Mouse (Mus musculus) forebrain, embryonic 16.5 days (tissue): Measurements from ENCODE around the gene Kdm7a. TPM values are rescaled to one million over a fixed set of nuclear protein-coding genes. Genes with fewer than 3 reads are reported as not detected.

Source experiments
- ATAC-seq: fragments of 200-750 bp; cut with Nextera tagmentation; 2 replicates; pipeline ENCODE4 v1.8.0; 2017; ENCODE audit warnings: mild to moderate bottlenecking, moderate library complexity
- H3K27ac ChIP-seq: fragments of 300-500 bp; sonication (generic); 2 replicates; pipeline ENCODE4 v1.5.1; 2014; ENCODE audit warnings: low read length, control low read depth
- H3K27me3 ChIP-seq: fragments of 300-500 bp; sonication (generic); replicated peaks from 2 replicates; pipeline ENCODE4 v1.6.1; 2014; ENCODE audit warnings: low read length; ENCODE audit not compliant: control insufficient read depth, insufficient read depth
- H3K36me3 ChIP-seq: fragments of 300-500 bp; sonication (generic); 2 replicates; pipeline ENCODE4 v1.6.1; 2014; ENCODE audit not compliant: control insufficient read depth, insufficient read depth
- H3K4me1 ChIP-seq: fragments of 300-500 bp; sonication (generic); replicated peaks from 2 replicates; pipeline ENCODE4 v1.6.1; 2014; ENCODE audit warnings: low read length; ENCODE audit not compliant: control insufficient read depth, insufficient read depth
- H3K4me2 ChIP-seq: fragments of 300-500 bp; sonication (generic); 2 replicates; pipeline ENCODE4 v1.6.1; 2014; ENCODE audit warnings: mild to moderate bottlenecking, low read length, control low read depth
- H3K4me3 ChIP-seq: fragments of 300-500 bp; sonication (generic); replicated peaks from 2 replicates; pipeline ENCODE4 v1.5.1; 2014; ENCODE audit warnings: mild to moderate bottlenecking, low read length, control low read depth
- H3K9ac ChIP-seq: fragments of 300-500 bp; sonication (generic); replicated peaks from 2 replicates; pipeline ENCODE4 v1.6.1; 2014; ENCODE audit warnings: low read depth, low read length, control low read depth
- H3K9me3 ChIP-seq: fragments of 300-500 bp; sonication (generic); 2 replicates; pipeline ENCODE4 v1.6.1; 2016; ENCODE audit warnings: low read length; ENCODE audit not compliant: control insufficient read depth
- WGBS: fragments of 180-500 bp; shearing (Covaris S2); extraction: QIAGEN DNeasy Blood & Tissue Kit; methylation state at CpG from one replicate; pipeline ENCODE4 v1.1.7; 2014; 5-methylcytosine and 5-hydroxymethylcytosine counted together
- polyA plus RNA-seq: library from polyadenylated mRNA; unstranded; fragments of >200 nt; fragmentation: Nextera tagmentation; extraction: Ambion mirVana; gene quantifications from 2 replicates; pipeline ENCODE4 v1.2.1, GENCODE M21; 2015

Gene Kdm7a
- polyA plus RNA-seq, 1 experiment from 2014 or later = 7.3 TPM

GRCm38 (mm10) chr6:39237887-39238286, 31.3 kb upstream of the Kdm7a start:
- peaks cover 5% of the 10 kb centered on the region for H3K4me1 ChIP-seq

GRCm38 (mm10) chr6:39232617-39233016, 26.0 kb upstream of the Kdm7a start:
- WGBS = 92% methylated on average over 4 of the region's 4 CpGs
- Histone ChIP-seq H3K9ac (no peak overlapping the region), H3K27me3 (no peaks in the 10 kb centered on the region), H3K4me3 (no peak overlapping the region), H3K27ac (no peak overlapping the region), H3K4me1 (no peaks in the 10 kb centered on the region), H3K4me2 (no peak overlapping the region), H3K9me3 (no peaks in the 10 kb centered on the region), H3K36me3 (no peaks in the 10 kb centered on the region)
- ATAC-seq = no peak

More at GRCm38 (mm10) chr6:39237887-39238286, 31.3 kb upstream of the Kdm7a start:
- H3K4me3 ChIP-seq = no peak overlapping the region
- 83% methylated on average over 3 of the region's 3 CpGs for WGBS
- H3K9me3 ChIP-seq = no peaks in the 10 kb centered on the region
- H3K27me3 ChIP-seq = no peaks in the 10 kb centered on the region
- no peak overlapping the region for H3K9ac ChIP-seq
- ATAC-seq = no peak
- no peak overlapping the region for H3K27ac ChIP-seq
- H3K4me2 ChIP-seq = no peak overlapping the region
- H3K36me3 ChIP-seq = no peaks in the 10 kb centered on the region

- Histone ChIP-seq H3K9me3 (no peaks in the 10 kb centered on the region), H3K4me2 (no peak overlapping the region), H3K36me3 (no peaks in the 10 kb centered on the region), H3K27ac (no peak overlapping the region), H3K4me3 (no peak overlapping the region), H3K9ac (no peak overlapping the region), H3K4me1 (peaks cover 6% of the 10 kb centered on the region), H3K27me3 (no peaks in the 10 kb centered on the region)
- WGBS = 84% methylated on average over 8 of the region's 8 CpGs
- ATAC-seq = no peak
Measured at GRCm38 (mm10) chr6:39230664-39231063, 24.1 kb upstream of the Kdm7a start.

GRCm38 (mm10) chr6:39226610-39226955, 20.0 kb upstream of the Kdm7a start:
- H3K9me3 ChIP-seq = no peaks in the 10 kb centered on the region
- H3K9ac ChIP-seq = no peak overlapping the region
- no peaks in the 10 kb centered on the region for H3K36me3 ChIP-seq
- peak; percentile 45 for ATAC-seq
- H3K4me1 ChIP-seq = peaks cover 6% of the 10 kb centered on the region
- WGBS = 10% methylated on average over 9 of the region's 9 CpGs
- H3K4me2 ChIP-seq = peak overlapping the region; percentile 2; the same call in 1 of the 2 replicates
- no peaks in the 10 kb centered on the region for H3K27me3 ChIP-seq
- H3K27ac ChIP-seq = peak overlapping the region; percentile 6; the same call in 1 of the 2 replicates
- no peak overlapping the region for H3K4me3 ChIP-seq

- Histone ChIP-seq H3K4me1 (peaks cover 6% of the 10 kb centered on the region), H3K9ac (no peak overlapping the region), H3K4me3 (no peak overlapping the region), H3K27ac (peak overlapping the region; percentile 6; the same call in 1 of the 2 replicates), H3K9me3 (no peaks in the 10 kb centered on the region), H3K27me3 (no peaks in the 10 kb centered on the region), H3K36me3 (no peaks in the 10 kb centered on the region), H3K4me2 (0 out of 2 replicates have a peak overlapping the region, but pooled peaks have one; percentile 2)
- WGBS = 3% methylated on average over 7 of the region's 7 CpGs
- peak; percentile 84 for ATAC-seq
Measured at GRCm38 (mm10) chr6:39225876-39226609, 19.5 kb upstream of the Kdm7a start.

- Histone ChIP-seq H3K9ac (no peak overlapping the region), H3K4me2 (no peak overlapping the region), H3K9me3 (no peaks in the 10 kb centered on the region), H3K36me3 (no peaks in the 10 kb centered on the region), H3K4me3 (no peak overlapping the region), H3K27ac (no peak overlapping the region), H3K27me3 (no peaks in the 10 kb centered on the region), H3K4me1 (peaks cover 6% of the 10 kb centered on the region)
- 86% methylated on average over 5 of the region's 5 CpGs for WGBS
- ATAC-seq = no peak
Measured at GRCm38 (mm10) chr6:39223328-39223885, 16.8 kb upstream of the Kdm7a start.

- WGBS = 74% methylated on average over 5 of the region's 5 CpGs
- no peak overlapping the region for H3K27ac ChIP-seq
- no peak overlapping the region for H3K4me2 ChIP-seq
- H3K36me3 ChIP-seq = no peaks in the 10 kb centered on the region
- no peak overlapping the region for H3K9ac ChIP-seq
- ATAC-seq = no peak
- peaks cover 6% of the 10 kb centered on the region for H3K4me1 ChIP-seq
- no peaks in the 10 kb centered on the region for H3K9me3 ChIP-seq
- H3K4me3 ChIP-seq = no peak overlapping the region
- H3K27me3 ChIP-seq = no peaks in the 10 kb centered on the region
Measured at GRCm38 (mm10) chr6:39222487-39222886, 15.9 kb upstream of the Kdm7a start.

- H3K36me3 ChIP-seq = no peaks in the 10 kb centered on the region
- H3K4me2 ChIP-seq = no peak overlapping the region
- H3K27me3 ChIP-seq = no peaks in the 10 kb centered on the region
- ATAC-seq = no peak
- no peaks in the 10 kb centered on the region for H3K4me1 ChIP-seq
- no peak overlapping the region for H3K4me3 ChIP-seq
- no peak overlapping the region for H3K27ac ChIP-seq
- no peaks in the 10 kb centered on the region for H3K9me3 ChIP-seq
- WGBS = 89% methylated on average over 2 of the region's 2 CpGs
- no peak overlapping the region for H3K9ac ChIP-seq
Measured at GRCm38 (mm10) chr6:39217961-39218360, 11.4 kb upstream of the Kdm7a start.

- Histone ChIP-seq H3K36me3 (no peaks in the 10 kb centered on the region), H3K9ac (no peak overlapping the region), H3K4me3 (no peak overlapping the region), H3K27me3 (no peaks in the 10 kb centered on the region), H3K4me1 (no peaks in the 10 kb centered on the region), H3K9me3 (no peaks in the 10 kb centered on the region), H3K4me2 (no peak overlapping the region), H3K27ac (no peak overlapping the region)
- 95% methylated on average over 3 of the region's 3 CpGs for WGBS
- no peak for ATAC-seq
Measured at GRCm38 (mm10) chr6:39217138-39217537, 10.5 kb upstream of the Kdm7a start.
